Mouse (Mus musculus): ENCODE measurements around the gene Zfp668. TPM values are rescaled to one million over a fixed set of nuclear protein-coding genes. Genes with fewer than 3 reads are reported as not detected.

Gene Zfp668
- 39.9 and 41.8 TPM in 2 replicates for polyA plus RNA-seq (2016; fragmentation: Nextera tagmentation; extraction: Ambion mirVana)

- WGBS = under 1% methylated on average over 60 of the region's 60 CpGs
- no peaks in the 10 kb centered on the region for H3K27me3 ChIP-seq (ENCODE audit: poor library complexity, severe bottlenecking)
- peaks cover 64% of the 10 kb centered on the region for H3K36me3 ChIP-seq (replicated peaks)
- peak; percentile 93 for DNase-seq (ENCODE audit: extremely low spot score, low spot score)
- peaks cover 27% of the 10 kb centered on the region for H3K4me1 ChIP-seq
- H3K27ac ChIP-seq = peak within 1 kb of the TSS; percentile 99
- H3K4me3 ChIP-seq = peak within 1 kb of the TSS; percentile 93
- H3K9me3 ChIP-seq = 0 out of 2 replicates have a peak, but pooled peaks cover 4% of the 10 kb centered on the region
Observed at GRCm38 (mm10) chr7:127876467-127877348, at the start of gene Zfp668. Gene Zfp668, minus strand, starts transcription at chr7:127876828.

DNA sequence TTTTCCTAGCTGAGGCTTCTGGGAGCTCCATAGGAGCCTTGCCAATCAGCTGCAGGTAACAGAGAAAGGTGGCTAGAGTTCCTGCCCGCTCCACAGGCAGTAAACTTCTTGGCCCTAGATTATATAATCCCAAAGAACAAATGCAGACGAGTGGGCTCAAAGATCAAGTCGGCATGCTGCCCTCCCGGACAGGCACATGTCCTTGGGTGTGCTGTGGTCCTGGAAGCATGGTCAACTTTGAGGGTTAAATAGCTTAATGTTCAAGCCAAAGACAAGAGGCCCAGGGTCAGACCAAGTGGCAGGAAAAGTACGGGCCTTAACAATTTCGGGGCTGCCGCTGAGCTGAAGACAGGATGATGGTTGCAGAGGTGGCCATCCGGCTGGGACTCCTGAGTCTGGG lies 49.4 kb upstream of the Zfp668 start:
- Histone ChIP-seq H3K4me1 (peaks cover 23% of the 10 kb centered on the region), H3K27ac (peak overlapping the region; percentile 15; the same call in 1 of the 2 replicates), H3K4me3 (no peak overlapping the region), H3K9me3 (no peaks in the 10 kb centered on the region), H3K36me3 (replicated peaks) (peaks cover 66% of the 10 kb centered on the region), H3K27me3 (ENCODE audit: poor library complexity, severe bottlenecking) (peaks cover 32% of the 10 kb centered on the region)
- DNase-seq (ENCODE audit: extremely low spot score, low spot score) = no peak
- 90% methylated on average over 8 of the region's 8 CpGs for WGBS

DNA sequence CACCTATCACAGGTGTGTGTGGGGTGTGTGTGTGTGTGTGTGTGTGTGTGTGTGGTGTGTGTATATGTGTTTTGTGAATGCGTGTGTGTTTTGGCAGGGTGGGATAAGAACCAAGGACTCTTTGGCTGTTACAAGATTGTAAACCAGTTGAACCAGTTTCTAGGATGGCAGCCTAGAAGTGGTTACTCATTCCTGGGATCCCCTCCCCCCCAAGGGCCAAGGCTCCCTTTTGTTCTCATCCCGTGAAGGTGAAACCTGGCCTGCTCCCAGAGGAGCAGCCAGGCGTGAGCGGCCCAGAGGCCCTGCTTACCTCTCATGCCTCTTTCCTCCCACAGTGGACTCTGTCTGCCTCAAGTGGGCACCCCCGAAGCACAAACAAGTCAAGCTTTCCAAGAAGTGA lies 48.6 kb upstream of the Zfp668 start:
- 53% methylated on average over 5 of the region's 5 CpGs for WGBS
- no peak overlapping the region for H3K4me3 ChIP-seq

DNA sequence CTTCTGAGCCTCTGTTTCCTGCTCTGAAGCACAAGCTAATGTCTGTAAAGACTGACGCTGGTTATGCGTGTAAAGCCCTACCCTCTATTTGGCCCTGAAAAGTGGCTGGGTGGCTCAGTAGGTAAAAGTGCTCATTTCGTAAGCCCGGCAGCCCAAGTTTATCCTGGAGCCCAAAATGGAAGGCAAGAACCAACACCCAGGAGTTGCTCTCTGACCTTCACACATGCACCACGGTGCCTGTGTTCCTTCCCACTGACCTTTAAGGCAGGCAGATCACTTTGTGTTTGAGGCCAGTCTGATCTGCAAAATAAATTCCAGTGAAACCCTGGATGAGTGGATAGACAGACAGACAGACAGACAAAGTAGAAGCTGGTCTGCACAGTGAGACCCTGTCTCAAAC lies 47.1 kb upstream of the Zfp668 start:
- Histone ChIP-seq H3K27me3 (ENCODE audit: poor library complexity, severe bottlenecking) (peaks cover 10% of the 10 kb centered on the region), H3K27ac (no peak overlapping the region), H3K9me3 (no peaks in the 10 kb centered on the region), H3K4me1 (peaks cover 6% of the 10 kb centered on the region; the same call in 1 of the 2 replicates), H3K4me3 (no peak overlapping the region), H3K36me3 (replicated peaks) (peaks cover 85% of the 10 kb centered on the region)
- 87% methylated on average over 5 of the region's 5 CpGs for WGBS
- DNase-seq (ENCODE audit: extremely low spot score, low spot score) = no peak

More for the DNA sequence above, 48.6 kb upstream of the Zfp668 start:
- DNase-seq (ENCODE audit: extremely low spot score, low spot score) = no peak
- 0 out of 2 replicates have a peak overlapping the region, but pooled peaks have one; percentile 15 for H3K27ac ChIP-seq
- H3K9me3 ChIP-seq = no peaks in the 10 kb centered on the region
- H3K27me3 ChIP-seq (ENCODE audit: poor library complexity, severe bottlenecking) = peaks cover 26% of the 10 kb centered on the region
- peaks cover 21% of the 10 kb centered on the region for H3K4me1 ChIP-seq
- H3K36me3 ChIP-seq (replicated peaks) = peaks cover 74% of the 10 kb centered on the region

GRCm38 (mm10) chr7:127922451-127923275 lies 46.0 kb upstream of the Zfp668 start:
- no peak overlapping the region for H3K4me3 ChIP-seq
- H3K27ac ChIP-seq = no peak overlapping the region
- peaks cover 90% of the 10 kb centered on the region for H3K36me3 ChIP-seq (replicated peaks)
- H3K27me3 ChIP-seq (ENCODE audit: poor library complexity, severe bottlenecking) = peaks cover under 1% of the 10 kb centered on the region; the same call in 1 of the 2 replicates
- H3K9me3 ChIP-seq = no peaks in the 10 kb centered on the region
- no peak for DNase-seq (ENCODE audit: extremely low spot score, low spot score)
- peaks cover under 1% of the 10 kb centered on the region; the same call in 1 of the 2 replicates for H3K4me1 ChIP-seq
- WGBS = 88% methylated on average over 6 of the region's 6 CpGs

DNA sequence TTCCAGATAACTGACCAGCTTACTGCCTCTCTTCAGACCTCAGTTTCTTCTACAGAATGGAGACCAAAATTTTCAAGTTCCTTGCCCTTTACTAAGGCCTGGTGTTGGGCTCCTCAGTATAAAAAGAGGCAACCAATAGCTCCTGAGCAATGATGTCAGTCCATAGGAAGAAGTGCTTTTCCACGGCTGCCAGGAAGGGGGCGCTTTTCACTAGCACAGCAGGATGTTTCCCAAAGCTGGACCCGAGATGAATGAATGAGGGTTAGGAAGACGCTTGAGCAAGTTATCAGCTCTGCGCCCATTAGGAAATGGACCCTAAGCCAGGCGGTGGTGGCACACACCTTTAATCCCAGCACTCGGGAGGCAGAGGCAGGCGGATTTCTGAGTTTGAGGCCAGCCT lies 44.9 kb upstream of the Zfp668 start:
- DNase-seq (ENCODE audit: extremely low spot score, low spot score) = no peak
- H3K27me3 ChIP-seq (ENCODE audit: poor library complexity, severe bottlenecking) = no peaks in the 10 kb centered on the region
- WGBS = 68% methylated on average over 8 of the region's 8 CpGs
- no peak overlapping the region for H3K27ac ChIP-seq
- peaks cover 93% of the 10 kb centered on the region for H3K36me3 ChIP-seq (replicated peaks)
- no peaks in the 10 kb centered on the region; the same call in 1 of the 2 replicates for H3K4me1 ChIP-seq
- no peak overlapping the region for H3K4me3 ChIP-seq
- H3K9me3 ChIP-seq = no peaks in the 10 kb centered on the region

GRCm38 (mm10) chr7:127919290-127919689 lies 42.7 kb upstream of the Zfp668 start:
- WGBS = 83% methylated on average over 7 of the region's 7 CpGs
- DNase-seq (ENCODE audit: extremely low spot score, low spot score) = no peak
- peaks cover 92% of the 10 kb centered on the region for H3K36me3 ChIP-seq (replicated peaks)
- no peaks in the 10 kb centered on the region for H3K9me3 ChIP-seq
- H3K4me1 ChIP-seq = no peaks in the 10 kb centered on the region
- H3K27ac ChIP-seq = no peak overlapping the region
- H3K4me3 ChIP-seq = no peak overlapping the region
- no peaks in the 10 kb centered on the region for H3K27me3 ChIP-seq (ENCODE audit: poor library complexity, severe bottlenecking)

- Histone ChIP-seq H3K9me3 (no peaks in the 10 kb centered on the region), H3K36me3 (replicated peaks) (peaks cover 83% of the 10 kb centered on the region), H3K4me1 (peaks cover 3% of the 10 kb centered on the region), H3K4me3 (no peak overlapping the region), H3K27me3 (ENCODE audit: poor library complexity, severe bottlenecking) (no peaks in the 10 kb centered on the region), H3K27ac (no peak overlapping the region)
- peak; percentile 39 for DNase-seq (ENCODE audit: extremely low spot score, low spot score)
- WGBS = 60% methylated on average over 3 of the region's 3 CpGs
Observed at GRCm38 (mm10) chr7:127918203-127918602, 41.6 kb upstream of the Zfp668 start.

- DNase-seq (ENCODE audit: extremely low spot score, low spot score) = no peak
- Histone ChIP-seq H3K36me3 (replicated peaks) (peaks cover 55% of the 10 kb centered on the region), H3K4me3 (no peak overlapping the region), H3K27me3 (ENCODE audit: poor library complexity, severe bottlenecking) (no peaks in the 10 kb centered on the region), H3K27ac (no peak overlapping the region), H3K9me3 (no peaks in the 10 kb centered on the region), H3K4me1 (peaks cover 17% of the 10 kb centered on the region)
- 91% methylated on average over 12 of the region's 12 CpGs for WGBS
Observed at GRCm38 (mm10) chr7:127915293-127915692, 38.7 kb upstream of the Zfp668 start.

- peak overlapping the region; percentile 98 for H3K4me3 ChIP-seq
- DNase-seq (ENCODE audit: extremely low spot score, low spot score) = no peak
- H3K36me3 ChIP-seq (replicated peaks) = peaks cover 57% of the 10 kb centered on the region
- peak overlapping the region; percentile 90 for H3K27ac ChIP-seq
- WGBS = 36% methylated on average over 4 of the region's 4 CpGs
- H3K9me3 ChIP-seq = no peaks in the 10 kb centered on the region
- H3K27me3 ChIP-seq (ENCODE audit: poor library complexity, severe bottlenecking) = no peaks in the 10 kb centered on the region
- H3K4me1 ChIP-seq = peaks cover 17% of the 10 kb centered on the region
Observed at GRCm38 (mm10) chr7:127912938-127913337, 36.3 kb upstream of the Zfp668 start.

GRCm38 (mm10) chr7:127912190-127912871 lies 35.7 kb upstream of the Zfp668 start, which contains the start of gene Kat8:
Gene Kat8, plus strand, starts transcription at chr7:127912516.
- 2% methylated on average over 40 of the region's 40 CpGs for WGBS
- Histone ChIP-seq H3K4me1 (peaks cover 17% of the 10 kb centered on the region), H3K27ac (peak within 1 kb of the TSS; percentile 90), H3K36me3 (replicated peaks) (peaks cover 59% of the 10 kb centered on the region), H3K9me3 (no peaks in the 10 kb centered on the region), H3K4me3 (peak within 1 kb of the TSS; percentile 98), H3K27me3 (ENCODE audit: poor library complexity, severe bottlenecking) (no peaks in the 10 kb centered on the region)
- peak; percentile 94 for DNase-seq (ENCODE audit: extremely low spot score, low spot score)

DNA sequence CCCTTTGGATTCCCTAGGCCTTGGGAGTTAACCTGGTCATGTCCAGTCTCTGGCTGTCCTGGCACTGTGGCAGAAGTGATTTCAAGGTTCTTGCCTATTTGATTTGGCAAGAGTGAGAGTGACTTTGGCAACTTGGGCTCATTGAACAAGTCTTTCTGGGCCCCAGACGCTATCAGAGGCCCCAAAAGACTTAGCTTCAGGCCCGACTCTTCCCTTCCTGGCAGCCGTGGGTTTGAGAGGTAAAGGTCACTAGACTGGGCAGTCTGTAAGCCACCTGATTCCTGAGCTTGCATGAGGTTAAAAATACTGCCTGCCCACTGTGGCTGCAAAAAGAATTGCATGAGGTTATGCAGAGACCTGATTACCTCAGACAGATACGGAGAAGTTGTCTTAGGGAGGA lies 32.0 kb upstream of the Zfp668 start:
- peaks cover 54% of the 10 kb centered on the region for H3K36me3 ChIP-seq (replicated peaks)
- no peaks in the 10 kb centered on the region for H3K27me3 ChIP-seq (ENCODE audit: poor library complexity, severe bottlenecking)
- no peak for DNase-seq (ENCODE audit: extremely low spot score, low spot score)

More for the DNA sequence above, 32.0 kb upstream of the Zfp668 start:
- H3K4me3 ChIP-seq = no peak overlapping the region
- 93% methylated on average over 4 of the region's 4 CpGs for WGBS
- H3K4me1 ChIP-seq = peaks cover 33% of the 10 kb centered on the region
- no peaks in the 10 kb centered on the region for H3K9me3 ChIP-seq
- no peak overlapping the region for H3K27ac ChIP-seq
